Mouse (Mus musculus) mouse trophoblast stem cell (cell line): Measurements from ENCODE around the gene Pde10a.
"Not testable (repeated sequence)": the region's sequence is repeated elsewhere in the genome, so short reads cannot be mapped to it uniquely, and the experiment has no call there.

Experiments
- in situ Hi-C, 2 experiments: fragments of 300-500 bp; cut with MseI, MboI; formaldehyde crosslinking; loops; 2 replicates in 1 of 2; 3 replicates in 1 of 2; pipeline ENCODE4 v1.15.1; 2025

Gene Pde10a

DNA sequence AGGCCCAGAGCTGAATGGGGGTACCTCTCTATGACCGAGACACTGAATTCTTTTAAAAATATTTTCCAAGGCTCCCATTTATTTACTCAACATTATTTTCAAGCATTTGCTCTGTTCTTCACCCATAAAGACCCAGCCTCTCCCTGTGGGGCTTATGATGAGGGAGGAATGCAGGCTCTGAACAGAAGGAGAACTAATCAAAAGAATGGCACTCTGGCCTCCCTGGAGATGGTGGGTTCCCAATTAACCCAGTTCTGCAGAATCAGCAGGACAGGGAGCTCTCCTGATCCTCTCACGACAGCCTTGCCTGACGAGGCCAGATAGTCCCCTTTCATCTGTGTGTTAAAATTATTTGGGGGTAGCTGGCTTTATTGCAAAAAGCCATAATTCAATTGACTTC, 117.2 kb downstream of the Pde10a start:
- in situ Hi-C loops = no loop called here

- in situ Hi-C loops = no loop called here
Measured at GRCm38 (mm10) chr17:8647372-8647871, 122.2 kb downstream of the Pde10a start.

DNA sequence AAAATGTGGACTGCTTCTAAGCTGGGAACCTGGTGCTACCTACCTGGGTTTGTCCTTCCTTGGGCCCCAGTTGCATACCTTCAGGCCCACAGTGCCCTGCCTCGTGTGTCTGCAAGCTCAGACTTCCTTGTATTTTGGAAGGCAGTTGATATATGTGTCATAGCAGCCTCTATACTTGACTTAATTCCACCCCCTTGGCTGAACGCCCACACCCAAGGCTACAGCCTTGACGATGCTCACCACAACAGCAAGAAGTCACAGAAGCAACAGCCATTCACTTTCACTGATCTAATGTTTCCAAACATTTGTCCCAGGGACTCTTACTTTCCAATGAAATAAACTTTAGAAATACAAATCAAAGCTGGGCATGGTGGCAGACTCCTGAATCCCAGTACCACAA, 123.1 kb downstream of the Pde10a start:
- in situ Hi-C loops = no loop called here

- in situ Hi-C loops = no loop called here
Measured at GRCm38 (mm10) chr17:8652681-8653262, 127.6 kb downstream of the Pde10a start.

GRCm38 (mm10) chr17:8657661-8658060, 132.5 kb downstream of the Pde10a start:
- in situ Hi-C loops = no loop called here

- in situ Hi-C loops = no loop called here
Measured at GRCm38 (mm10) chr17:8658751-8659454, 133.7 kb downstream of the Pde10a start.

GRCm38 (mm10) chr17:8666912-8667311, 141.7 kb downstream of the Pde10a start:
- in situ Hi-C loops = no loop called here

- in situ Hi-C loops = no loop called here
Measured at GRCm38 (mm10) chr17:8674651-8675050, 149.5 kb downstream of the Pde10a start.

DNA sequence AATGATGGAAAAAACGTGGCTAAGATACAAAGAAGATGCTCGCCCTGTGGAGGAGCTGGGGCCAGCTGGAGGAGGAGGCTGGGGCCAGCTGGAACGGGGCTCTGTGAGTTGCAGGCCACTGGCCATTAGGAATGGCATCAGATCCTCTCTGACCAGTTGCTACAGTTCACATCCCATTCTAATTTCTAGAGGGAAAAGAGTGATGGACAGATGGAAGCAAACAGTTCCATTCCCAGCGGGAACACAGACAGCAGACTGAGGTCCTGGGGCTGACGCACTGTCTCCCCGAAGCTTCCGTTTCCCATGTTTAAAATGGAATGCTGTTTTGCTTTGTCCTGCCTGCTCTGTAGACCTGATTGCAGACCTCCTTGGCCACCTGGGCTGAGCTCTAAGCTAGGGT, 161.2 kb downstream of the Pde10a start:
- in situ Hi-C loops = no loop called here

DNA sequence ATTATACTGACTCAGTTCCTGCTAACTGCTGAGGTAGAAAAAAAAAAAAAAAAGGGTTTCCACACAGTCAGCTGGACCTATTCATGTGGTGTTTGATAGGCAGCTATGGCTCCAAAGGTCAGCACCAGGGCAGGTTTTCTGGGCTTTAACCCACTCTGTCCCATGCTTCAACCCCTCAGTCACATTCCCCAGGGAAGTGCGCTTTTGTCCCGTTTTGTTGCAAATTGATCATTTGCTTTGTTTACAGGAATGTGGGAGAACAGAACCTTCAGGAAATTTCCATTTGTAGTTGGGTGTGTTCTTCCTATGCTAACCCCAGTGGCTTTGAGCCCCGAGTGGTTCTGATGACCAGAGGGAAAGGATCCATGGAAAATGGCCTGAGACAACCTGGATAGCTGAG, 162.9 kb downstream of the Pde10a start:
- in situ Hi-C loops = no loop called here

- in situ Hi-C loops = no loop called here
Measured at GRCm38 (mm10) chr17:8698265-8698664, 173.1 kb downstream of the Pde10a start.

- in situ Hi-C loops = no loop called here
Measured at GRCm38 (mm10) chr17:8698793-8699192, 173.6 kb downstream of the Pde10a start.

DNA sequence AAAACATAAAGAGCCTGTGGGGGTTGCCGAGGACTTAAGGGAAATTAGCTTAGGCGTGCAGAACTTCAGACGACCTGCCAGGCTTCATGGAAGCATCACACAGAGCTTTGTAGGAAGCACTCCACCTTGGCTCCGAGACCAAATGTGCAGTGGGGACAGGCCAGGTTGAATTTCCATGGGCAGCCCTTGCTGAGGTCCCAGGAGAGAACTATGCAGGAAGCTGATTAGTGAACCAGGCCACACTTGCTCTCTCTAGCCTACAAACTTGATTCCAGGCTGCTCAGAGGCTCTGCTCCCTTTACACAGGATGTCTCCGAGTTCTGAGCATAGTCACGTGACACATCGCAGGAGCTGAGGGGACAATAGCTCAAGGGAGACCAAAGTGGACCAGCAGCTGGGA, 175.9 kb downstream of the Pde10a start:
- in situ Hi-C loops = no loop called here

DNA sequence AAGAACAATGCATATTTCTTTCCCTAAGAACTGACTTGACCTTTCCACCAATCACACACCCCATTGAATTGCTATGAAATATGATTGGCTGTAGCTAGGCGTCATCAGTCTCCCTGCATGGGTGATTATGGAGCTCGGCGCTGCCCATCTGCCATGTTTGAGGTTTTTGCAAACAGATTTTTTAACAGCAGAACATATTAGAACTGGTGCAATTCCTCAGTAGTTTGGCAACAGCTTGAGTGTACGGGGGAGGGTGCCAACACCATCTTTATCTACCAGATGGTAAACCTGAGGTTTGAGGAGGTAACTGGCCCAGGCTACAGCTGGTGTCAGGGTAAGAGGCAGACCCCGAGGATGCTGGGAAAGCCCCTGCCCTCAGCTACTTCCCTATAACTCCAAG, 177.3 kb downstream of the Pde10a start:
- in situ Hi-C loops = no loop called here

GRCm38 (mm10) chr17:8708006-8708405, 182.8 kb downstream of the Pde10a start:
- in situ Hi-C loops = no loop called here

DNA sequence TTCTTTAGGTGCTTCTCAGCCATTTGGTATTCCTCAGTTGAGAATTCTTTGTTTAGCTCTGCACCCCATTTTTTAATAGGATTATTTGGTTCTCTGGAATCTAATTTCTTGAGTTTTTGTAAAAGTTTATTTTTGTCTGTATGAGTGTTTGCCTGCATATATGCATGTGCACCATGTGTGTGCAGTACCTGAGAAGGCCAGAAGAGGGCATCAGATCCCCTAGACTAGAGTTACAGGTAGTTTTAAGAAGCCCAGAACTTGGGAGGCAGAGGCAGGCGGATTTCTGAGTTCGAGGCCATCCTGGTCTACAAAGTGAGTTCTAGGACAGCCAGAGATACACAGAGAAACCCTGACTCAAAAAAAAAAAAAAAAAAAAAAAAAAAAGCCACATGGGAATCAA, 187.6 kb downstream of the Pde10a start:
- in situ Hi-C loops = not testable (repeated sequence)

GRCm38 (mm10) chr17:8720961-8721360, 195.8 kb downstream of the Pde10a start:
- in situ Hi-C loops = no loop called here

DNA sequence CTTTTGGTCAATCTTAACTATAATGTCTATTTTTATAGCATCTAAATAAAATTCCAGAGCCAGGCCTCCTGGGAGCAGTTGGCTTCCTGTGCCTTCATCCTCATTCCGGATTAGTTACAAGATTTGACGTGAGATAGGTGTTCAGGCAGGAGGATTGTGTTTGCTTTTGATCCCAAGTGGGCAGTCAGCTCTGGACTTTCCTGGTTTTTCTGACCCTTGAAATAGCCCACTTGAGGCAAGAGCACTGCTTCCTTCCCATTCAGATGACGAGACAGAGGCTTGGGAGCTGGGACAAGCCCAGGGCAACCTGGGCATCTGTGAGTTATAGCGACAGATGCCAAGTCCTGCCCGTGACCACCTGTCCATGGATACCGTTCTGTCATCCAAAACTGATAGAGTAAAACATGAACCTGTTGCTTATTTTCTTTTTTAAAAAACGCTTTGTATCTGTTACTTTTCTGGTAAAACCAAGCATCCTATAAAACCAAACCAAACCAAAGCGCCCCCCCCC, 199.3 kb downstream of the Pde10a start:
- in situ Hi-C loops = no loop called here

DNA sequence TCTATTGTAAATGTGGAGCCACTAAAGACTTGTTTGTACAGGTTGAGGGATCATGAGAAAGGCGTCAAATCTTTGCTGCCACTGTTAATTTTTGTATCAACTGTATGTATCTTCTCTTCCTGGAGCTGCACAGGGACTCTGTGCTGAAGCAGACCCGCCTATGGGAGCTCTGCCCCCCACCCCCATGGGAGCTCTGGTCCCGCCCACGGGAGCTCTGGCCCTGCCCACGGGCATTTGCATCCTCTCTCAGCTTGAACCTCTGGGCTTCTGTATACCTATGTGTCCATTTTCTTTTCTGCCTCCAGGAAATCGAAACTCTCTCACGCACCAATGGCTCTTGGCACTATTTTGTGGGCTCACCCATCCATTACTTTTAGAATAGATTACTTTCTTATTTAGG, 203.5 kb downstream of the Pde10a start:
- in situ Hi-C loops = no loop called here

- in situ Hi-C loops = no loop called here
Measured at GRCm38 (mm10) chr17:8729808-8730207, 204.6 kb downstream of the Pde10a start.

DNA sequence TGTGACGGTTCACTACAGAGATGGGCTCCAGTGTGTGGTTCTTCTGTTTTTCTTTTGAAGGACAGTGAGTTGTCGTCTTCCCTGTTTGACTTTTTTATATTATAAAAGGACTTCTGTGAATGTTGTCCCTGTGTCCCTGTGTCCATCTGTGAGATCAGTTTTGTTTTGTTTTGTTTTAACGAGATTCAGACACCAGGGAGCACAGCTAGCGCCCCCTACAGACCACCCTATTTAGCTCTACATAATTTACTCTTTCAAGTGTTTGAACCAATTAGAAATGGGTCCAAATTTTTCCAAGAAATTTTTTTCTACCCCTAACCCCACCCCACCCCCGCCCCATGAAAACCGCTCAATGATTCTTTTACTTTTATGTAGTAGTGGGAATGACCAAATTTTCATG, 205.9 kb downstream of the Pde10a start:
- in situ Hi-C loops = no loop called here

GRCm38 (mm10) chr17:8736259-8736658, 211.1 kb downstream of the Pde10a start:
- in situ Hi-C loops = no loop called here

DNA sequence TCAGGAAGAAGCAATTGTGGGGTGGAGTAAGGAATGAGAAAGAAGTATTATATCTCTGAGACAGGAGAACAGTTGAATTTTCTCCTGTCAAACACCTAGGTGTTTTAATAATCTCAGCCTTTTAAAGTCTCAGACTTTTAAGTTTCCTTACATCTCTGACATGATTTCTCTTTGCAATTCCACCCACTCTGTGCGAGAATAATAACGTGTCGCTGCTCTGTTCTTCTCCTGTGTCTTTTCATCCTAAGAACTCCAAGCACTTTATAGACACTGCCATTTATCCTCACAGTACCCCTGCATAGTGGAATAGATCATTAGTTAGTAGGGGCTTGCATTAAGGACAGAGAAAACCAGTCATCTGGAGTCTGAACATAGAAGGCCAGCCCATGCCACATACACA, 217.6 kb downstream of the Pde10a start:
- in situ Hi-C loops = no loop called here
